Mouse (Mus musculus): ENCODE results near the gene Asic2. TPM values are rescaled to one million over a fixed set of nuclear protein-coding genes. Genes with fewer than 3 reads are reported as not detected.

Asic2 gene
- polyA plus RNA-seq, 1 experiment from 2014 or later = not detected

GRCm38 (mm10) chr11:81791579-81791978 is 176.7 kb downstream of the Asic2 start:
- Histone ChIP-seq H3K4me1 (ENCODE audit: control insufficient read depth, low read depth, low read length) (no peaks in the 10 kb centered on the region), H3K9me3 (replicated peaks; ENCODE audit: control insufficient read depth, low read length) (no peaks in the 10 kb centered on the region), H3K36me3 (ENCODE audit: control insufficient read depth, insufficient read depth) (no peaks in the 10 kb centered on the region), H3K4me3 (ENCODE audit: low read depth, low read length) (no peak overlapping the region), H3K9ac (ENCODE audit: low read depth, low read length) (no peak overlapping the region), H3K4me2 (ENCODE audit: low read depth, low read length) (no peak overlapping the region), H3K27me3 (ENCODE audit: control insufficient read depth, insufficient read depth, low read depth, low read length) (no peaks in the 10 kb centered on the region), H3K27ac (ENCODE audit: low read length) (no peak overlapping the region)
- ATAC-seq (ENCODE audit: low read depth) = no peak
- 44% methylated on average over 1 of the region's 1 CpGs for WGBS (ENCODE audit: insufficient replicate concordance)

GRCm38 (mm10) chr11:81780596-81780995 is 187.7 kb downstream of the Asic2 start:
- H3K4me1 ChIP-seq (ENCODE audit: control insufficient read depth, low read depth, low read length) = no peaks in the 10 kb centered on the region
- no peak overlapping the region for H3K27ac ChIP-seq (ENCODE audit: low read length)
- no peak overlapping the region for H3K4me2 ChIP-seq (ENCODE audit: low read depth, low read length)
- H3K27me3 ChIP-seq (ENCODE audit: control insufficient read depth, insufficient read depth, low read depth, low read length) = no peaks in the 10 kb centered on the region
- H3K4me3 ChIP-seq (ENCODE audit: low read depth, low read length) = no peak overlapping the region
- no peak overlapping the region for H3K9ac ChIP-seq (ENCODE audit: low read depth, low read length)
- no peak for ATAC-seq (ENCODE audit: low read depth)
- no peaks in the 10 kb centered on the region for H3K9me3 ChIP-seq (replicated peaks; ENCODE audit: control insufficient read depth, low read length)
- H3K36me3 ChIP-seq (ENCODE audit: control insufficient read depth, insufficient read depth) = no peaks in the 10 kb centered on the region
- WGBS (ENCODE audit: insufficient replicate concordance) = 49% methylated on average over 2 of the region's 2 CpGs

- H3K36me3 ChIP-seq (ENCODE audit: control insufficient read depth, insufficient read depth) = no peaks in the 10 kb centered on the region
- H3K27ac ChIP-seq (ENCODE audit: low read length) = no peak overlapping the region
- H3K9ac ChIP-seq (ENCODE audit: low read depth, low read length) = no peak overlapping the region
- no peak overlapping the region for H3K4me2 ChIP-seq (ENCODE audit: low read depth, low read length)
- H3K27me3 ChIP-seq (ENCODE audit: control insufficient read depth, insufficient read depth, low read depth, low read length) = no peaks in the 10 kb centered on the region
- WGBS (ENCODE audit: insufficient replicate concordance) = 65% methylated on average over 7 of the region's 7 CpGs
- ATAC-seq (ENCODE audit: low read depth) = no peak
- H3K4me3 ChIP-seq (ENCODE audit: low read depth, low read length) = no peak overlapping the region
- H3K9me3 ChIP-seq (replicated peaks; ENCODE audit: control insufficient read depth, low read length) = no peaks in the 10 kb centered on the region
- H3K4me1 ChIP-seq (ENCODE audit: control insufficient read depth, low read depth, low read length) = no peaks in the 10 kb centered on the region
Measured at GRCm38 (mm10) chr11:81779881-81780280, 188.4 kb downstream of the Asic2 start.

GRCm38 (mm10) chr11:81771195-81771895 is 196.9 kb downstream of the Asic2 start:
- H3K4me1 ChIP-seq (ENCODE audit: control insufficient read depth, low read depth, low read length) = no peaks in the 10 kb centered on the region
- ATAC-seq (ENCODE audit: low read depth) = no peak
- H3K27me3 ChIP-seq (ENCODE audit: control insufficient read depth, insufficient read depth, low read depth, low read length) = no peaks in the 10 kb centered on the region
- H3K9ac ChIP-seq (ENCODE audit: low read depth, low read length) = no peak overlapping the region
- no peak overlapping the region for H3K27ac ChIP-seq (ENCODE audit: low read length)
- no peaks in the 10 kb centered on the region for H3K36me3 ChIP-seq (ENCODE audit: control insufficient read depth, insufficient read depth)
- no peak overlapping the region for H3K4me2 ChIP-seq (ENCODE audit: low read depth, low read length)
- 27% methylated on average over 7 of the region's 7 CpGs for WGBS (ENCODE audit: insufficient replicate concordance)
- no peak overlapping the region for H3K4me3 ChIP-seq (ENCODE audit: low read depth, low read length)
- no peaks in the 10 kb centered on the region for H3K9me3 ChIP-seq (replicated peaks; ENCODE audit: control insufficient read depth, low read length)

- H3K4me2 ChIP-seq (ENCODE audit: low read depth, low read length) = no peak overlapping the region
- 43% methylated on average over 5 of the region's 5 CpGs for WGBS (ENCODE audit: insufficient replicate concordance)
Measured at GRCm38 (mm10) chr11:81769691-81770260, 198.5 kb downstream of the Asic2 start.

GRCm38 (mm10) chr11:81768305-81768704 is 200.0 kb downstream of the Asic2 start:
- no peak overlapping the region for H3K9ac ChIP-seq (ENCODE audit: low read depth, low read length)
- H3K27ac ChIP-seq (ENCODE audit: low read length) = no peak overlapping the region
- ATAC-seq (ENCODE audit: low read depth) = no peak
- no peak overlapping the region for H3K4me2 ChIP-seq (ENCODE audit: low read depth, low read length)
- WGBS (ENCODE audit: insufficient replicate concordance) = 48% methylated on average over 2 of the region's 2 CpGs
- H3K4me1 ChIP-seq (ENCODE audit: control insufficient read depth, low read depth, low read length) = no peaks in the 10 kb centered on the region
- no peaks in the 10 kb centered on the region for H3K36me3 ChIP-seq (ENCODE audit: control insufficient read depth, insufficient read depth)
- no peak overlapping the region for H3K4me3 ChIP-seq (ENCODE audit: low read depth, low read length)
- H3K9me3 ChIP-seq (replicated peaks; ENCODE audit: control insufficient read depth, low read length) = no peaks in the 10 kb centered on the region
- H3K27me3 ChIP-seq (ENCODE audit: control insufficient read depth, insufficient read depth, low read depth, low read length) = no peaks in the 10 kb centered on the region

More at GRCm38 (mm10) chr11:81769691-81770260, 198.5 kb downstream of the Asic2 start:
- Histone ChIP-seq H3K9ac (ENCODE audit: low read depth, low read length) (no peak overlapping the region), H3K36me3 (ENCODE audit: control insufficient read depth, insufficient read depth) (no peaks in the 10 kb centered on the region), H3K27me3 (ENCODE audit: control insufficient read depth, insufficient read depth, low read depth, low read length) (no peaks in the 10 kb centered on the region), H3K4me1 (ENCODE audit: control insufficient read depth, low read depth, low read length) (no peaks in the 10 kb centered on the region), H3K9me3 (replicated peaks; ENCODE audit: control insufficient read depth, low read length) (no peaks in the 10 kb centered on the region), H3K4me3 (ENCODE audit: low read depth, low read length) (no peak overlapping the region), H3K27ac (ENCODE audit: low read length) (no peak overlapping the region)
- no peak for ATAC-seq (ENCODE audit: low read depth)

GRCm38 (mm10) chr11:81767781-81768180 is 200.5 kb downstream of the Asic2 start:
- WGBS (ENCODE audit: insufficient replicate concordance) = 76% methylated on average over 1 of the region's 1 CpGs
- Histone ChIP-seq H3K9ac (ENCODE audit: low read depth, low read length) (no peak overlapping the region), H3K9me3 (replicated peaks; ENCODE audit: control insufficient read depth, low read length) (no peaks in the 10 kb centered on the region), H3K36me3 (ENCODE audit: control insufficient read depth, insufficient read depth) (no peaks in the 10 kb centered on the region), H3K4me3 (ENCODE audit: low read depth, low read length) (no peak overlapping the region), H3K4me1 (ENCODE audit: control insufficient read depth, low read depth, low read length) (no peaks in the 10 kb centered on the region), H3K4me2 (ENCODE audit: low read depth, low read length) (no peak overlapping the region), H3K27me3 (ENCODE audit: control insufficient read depth, insufficient read depth, low read depth, low read length) (no peaks in the 10 kb centered on the region), H3K27ac (ENCODE audit: low read length) (no peak overlapping the region)
- ATAC-seq (ENCODE audit: low read depth) = no peak

- ATAC-seq (ENCODE audit: low read depth) = no peak
- Histone ChIP-seq H3K4me3 (ENCODE audit: low read depth, low read length) (no peak overlapping the region), H3K27ac (ENCODE audit: low read length) (no peak overlapping the region), H3K4me2 (ENCODE audit: low read depth, low read length) (no peak overlapping the region), H3K36me3 (ENCODE audit: control insufficient read depth, insufficient read depth) (no peaks in the 10 kb centered on the region), H3K9me3 (replicated peaks; ENCODE audit: control insufficient read depth, low read length) (no peaks in the 10 kb centered on the region), H3K27me3 (ENCODE audit: control insufficient read depth, insufficient read depth, low read depth, low read length) (no peaks in the 10 kb centered on the region), H3K9ac (ENCODE audit: low read depth, low read length) (no peak overlapping the region), H3K4me1 (ENCODE audit: control insufficient read depth, low read depth, low read length) (no peaks in the 10 kb centered on the region)
- 68% methylated on average over 5 of the region's 5 CpGs for WGBS (ENCODE audit: insufficient replicate concordance)
Measured at GRCm38 (mm10) chr11:81765288-81765687, 203.0 kb downstream of the Asic2 start.

- H3K4me3 ChIP-seq (ENCODE audit: low read depth, low read length) = no peak overlapping the region
- no peaks in the 10 kb centered on the region for H3K36me3 ChIP-seq (ENCODE audit: control insufficient read depth, insufficient read depth)
- H3K9me3 ChIP-seq (replicated peaks; ENCODE audit: control insufficient read depth, low read length) = no peaks in the 10 kb centered on the region
- 20% methylated on average over 3 of the region's 3 CpGs for WGBS (ENCODE audit: insufficient replicate concordance)
- H3K27me3 ChIP-seq (ENCODE audit: control insufficient read depth, insufficient read depth, low read depth, low read length) = no peaks in the 10 kb centered on the region
- ATAC-seq (ENCODE audit: low read depth) = no peak
- no peak overlapping the region for H3K4me2 ChIP-seq (ENCODE audit: low read depth, low read length)
- H3K9ac ChIP-seq (ENCODE audit: low read depth, low read length) = no peak overlapping the region
- H3K27ac ChIP-seq (ENCODE audit: low read length) = no peak overlapping the region
- H3K4me1 ChIP-seq (ENCODE audit: control insufficient read depth, low read depth, low read length) = no peaks in the 10 kb centered on the region
Measured at GRCm38 (mm10) chr11:81764778-81765177, 203.5 kb downstream of the Asic2 start.

Data from liver, embryonic 16.5 days (tissue).